8 mouse cellular contexts compared by ENCODE assay signal in genomic region chrX:7421016-7421415, GRCm38 (mm10). TPM values are rescaled to one million over a fixed set of nuclear protein-coding genes. Genes with fewer than 3 reads are reported as not detected.
DNase-seq lines count a peak whose midpoint lies in the region; ATAC-seq and TF ChIP-seq lines count a peak whose summit lies in the region.

No protein-coding gene starts in this region.

- no peak overlapping the region for H3K9ac ChIP-seq in hindbrain, postnatal 0 days (replicated peaks; ENCODE audit: low read length)

- no peaks in the 10 kb centered on the region for H3K4me1 ChIP-seq in hindbrain, postnatal 0 days (ENCODE audit: insufficient read depth, low read length)

- DNase-seq in T-cell, adult 2 months (ENCODE audit: low spot score): peak; percentile 80
- DNase-seq in cerebellum, adult 9-11 months: peak; percentile 59
- peak; percentile 72 for DNase-seq in gastrocnemius, adult 18-20 months (ENCODE audit: low spot score)
- DNase-seq in hindbrain, postnatal 0 days (ENCODE audit: low spot score): peak; percentile 92
- DNase-seq in left cerebral cortex, adult 11 months (ENCODE audit: low spot score): peak; percentile 74
- DNase-seq in right cerebral cortex, postnatal 10 days (ENCODE audit: low spot score in 2 of 2): peak; percentile 83 to 87
- DNase-seq in yolk sac, embryonic 10.5 days (ENCODE audit: low spot score): peak; percentile 73

- H3K4me2 ChIP-seq in hindbrain, postnatal 0 days (ENCODE audit: low read depth, low read length): peak overlapping the region; percentile 27; the same call in 1 of the 2 replicates

- ATAC-seq in hindbrain, postnatal 0 days: peak; percentile 66
- ATAC-seq in megakaryocyte, adult 5-6 weeks (ENCODE audit: poor library complexity, severe bottlenecking): peak; percentile 90

- H3K9me3 ChIP-seq in hindbrain, postnatal 0 days (ENCODE audit: low read length): no peaks in the 10 kb centered on the region

- 28% methylated on average over 3 of the region's 3 CpGs for WGBS in hindbrain, postnatal 0 days

- H3K27ac ChIP-seq in hindbrain, postnatal 0 days: no peak overlapping the region

- TF ChIP-seq CTCF in hindbrain, postnatal 0 days (IDR thresholded peaks at IDR 0.05; ENCODE audit: low read depth): peak; percentile 84

- H3K4me3 ChIP-seq in hindbrain, postnatal 0 days (ENCODE audit: low read length): no peak overlapping the region

- H3K36me3 ChIP-seq in hindbrain, postnatal 0 days (ENCODE audit: insufficient read depth, low read length): no peaks in the 10 kb centered on the region

- H3K27me3 ChIP-seq in hindbrain, postnatal 0 days (ENCODE audit: insufficient read depth, low read length): no peaks in the 10 kb centered on the region

RNA-seq across cellular contexts. Expression of gene Usp27x, which starts 45.4 kb away (rescaled TPM):
- total RNA-seq in gastrocnemius, adult 18-20 months (2021): under 1 TPM; 0.16 to 0.33 TPM
- 8.5 and 11.3 TPM in 2 replicates for total RNA-seq in hindbrain, postnatal 0 days (2014; rRNA removed)
- polyA plus RNA-seq in hindbrain, postnatal 0 days (2015; fragmentation: Nextera tagmentation; extraction: Ambion mirVana): 2.0 and 2.2 TPM in 2 replicates
- total RNA-seq in megakaryocyte, adult 5-6 weeks (2015): 0.09 and 0.48 TPM in 2 replicates
- 0.11 and 0.53 TPM in 2 replicates for total RNA-seq in megakaryocyte, adult 5-6 weeks (2017)
